Mouse (Mus musculus) kidney, embryonic 16.5 days (tissue): ENCODE data around the gene Mpp3. TPM values are rescaled to one million over a fixed set of nuclear protein-coding genes. Genes with fewer than 3 reads are reported as not detected.
A peak's percentile ranks its signal among the peaks of the same experiment; 100 is the strongest.

Experiments
- ATAC-seq: fragments of 200-750 bp; cut with Nextera tagmentation; 2 replicates; pipeline ENCODE4 v1.8.0; 2017; ENCODE audit warnings: moderate TSS enrichment; ENCODE audit not compliant: low FRiP score, low TSS enrichment
- H3K27ac ChIP-seq: fragments of 300-500 bp; sonication (generic); 2 replicates; pipeline ENCODE4 v1.5.1; 2014; ENCODE audit warnings: low read length
- H3K27me3 ChIP-seq: fragments of 300-500 bp; sonication (generic); 2 replicates; pipeline ENCODE4 v1.6.1; 2014; ENCODE audit warnings: low read length, control low read depth, mixed read lengths; ENCODE audit not compliant: insufficient read depth
- H3K36me3 ChIP-seq: fragments of 300-500 bp; sonication (generic); 2 replicates; pipeline ENCODE4 v1.6.1; 2014; ENCODE audit warnings: low read length, control low read depth, mixed read lengths; ENCODE audit not compliant: insufficient read depth
- H3K4me1 ChIP-seq: fragments of 300-500 bp; sonication (generic); 2 replicates; pipeline ENCODE4 v1.6.1; 2014; ENCODE audit warnings: low read length, control low read depth, mixed read lengths; ENCODE audit not compliant: insufficient read depth
- H3K4me2 ChIP-seq: fragments of 300-500 bp; sonication (generic); replicated peaks from 2 replicates; pipeline ENCODE4 v1.6.1; 2014; ENCODE audit warnings: low read depth, low read length
- H3K4me3 ChIP-seq: fragments of 300-500 bp; sonication (generic); 2 replicates; pipeline ENCODE4 v1.5.1; 2014; ENCODE audit warnings: mild to moderate bottlenecking, low read length
- H3K9ac ChIP-seq: fragments of 300-500 bp; sonication (generic); replicated peaks from 2 replicates; pipeline ENCODE4 v1.6.1; 2014; ENCODE audit warnings: low read length
- H3K9me3 ChIP-seq: fragments of 300-500 bp; sonication (generic); 2 replicates; pipeline ENCODE4 v1.6.1; 2016; ENCODE audit warnings: low read length, control low read depth
- WGBS: fragments of 180-500 bp; shearing (Covaris S2); extraction: QIAGEN DNeasy Blood & Tissue Kit; methylation state at CpG from one replicate; pipeline ENCODE4 v1.1.7; 2014; 5-methylcytosine and 5-hydroxymethylcytosine counted together
- polyA plus RNA-seq: library from polyadenylated mRNA; unstranded; fragments of >200 nt; fragmentation: Nextera tagmentation; extraction: Ambion mirVana; gene quantifications from 2 replicates; pipeline ENCODE4 v1.2.1, GENCODE M21; 2015

Gene Mpp3
- polyA plus RNA-seq, 1 experiment from 2014 or later = 7.2 TPM

- Histone ChIP-seq H3K9me3 (no peaks in the 10 kb centered on the region), H3K27ac (no peak overlapping the region), H3K27me3 (no peaks in the 10 kb centered on the region), H3K9ac (no peak overlapping the region), H3K4me2 (no peak overlapping the region), H3K36me3 (peaks cover 4% of the 10 kb centered on the region; the same call in 1 of the 2 replicates), H3K4me3 (no peak overlapping the region), H3K4me1 (peaks cover 16% of the 10 kb centered on the region)
- 28% methylated on average over 9 of the region's 9 CpGs for WGBS
- ATAC-seq = no peak
Measured at GRCm38 (mm10) chr11:102053847-102054246, 25.6 kb upstream of the Mpp3 start.

GRCm38 (mm10) chr11:102053183-102053582, 24.9 kb upstream of the Mpp3 start:
- no peaks in the 10 kb centered on the region for H3K36me3 ChIP-seq
- no peaks in the 10 kb centered on the region for H3K9me3 ChIP-seq
- H3K9ac ChIP-seq = no peak overlapping the region
- no peaks in the 10 kb centered on the region for H3K27me3 ChIP-seq
- 36% methylated on average over 7 of the region's 7 CpGs for WGBS
- H3K27ac ChIP-seq = no peak overlapping the region
- H3K4me3 ChIP-seq = no peak overlapping the region
- no peak for ATAC-seq
- no peak overlapping the region for H3K4me2 ChIP-seq
- H3K4me1 ChIP-seq = peaks cover 16% of the 10 kb centered on the region

- H3K9me3 ChIP-seq = no peaks in the 10 kb centered on the region
- no peak for ATAC-seq
- no peaks in the 10 kb centered on the region for H3K36me3 ChIP-seq
- H3K9ac ChIP-seq = no peak overlapping the region
- peaks cover 16% of the 10 kb centered on the region for H3K4me1 ChIP-seq
- H3K27ac ChIP-seq = peak overlapping the region; percentile 17; the same call in 1 of the 2 replicates
- no peak overlapping the region for H3K4me2 ChIP-seq
- H3K27me3 ChIP-seq = no peaks in the 10 kb centered on the region
- no peak overlapping the region for H3K4me3 ChIP-seq
- 81% methylated on average over 12 of the region's 12 CpGs for WGBS
Measured at GRCm38 (mm10) chr11:102052697-102053096, 24.4 kb upstream of the Mpp3 start.

GRCm38 (mm10) chr11:102051954-102052353, 23.7 kb upstream of the Mpp3 start:
- Histone ChIP-seq H3K36me3 (no peaks in the 10 kb centered on the region), H3K4me3 (no peak overlapping the region), H3K9ac (no peak overlapping the region), H3K4me1 (peaks cover 16% of the 10 kb centered on the region), H3K4me2 (no peak overlapping the region), H3K27ac (peak overlapping the region; percentile 17; the same call in 1 of the 2 replicates), H3K27me3 (no peaks in the 10 kb centered on the region), H3K9me3 (no peaks in the 10 kb centered on the region)
- WGBS = 51% methylated on average over 4 of the region's 4 CpGs
- ATAC-seq = no peak

GRCm38 (mm10) chr11:102051541-102051940, 23.3 kb upstream of the Mpp3 start:
- no peaks in the 10 kb centered on the region for H3K27me3 ChIP-seq
- ATAC-seq = no peak
- no peak overlapping the region for H3K4me3 ChIP-seq
- no peaks in the 10 kb centered on the region for H3K9me3 ChIP-seq
- peak overlapping the region; percentile 17; the same call in 1 of the 2 replicates for H3K27ac ChIP-seq
- H3K9ac ChIP-seq = no peak overlapping the region
- H3K4me1 ChIP-seq = peaks cover 16% of the 10 kb centered on the region
- no peak overlapping the region for H3K4me2 ChIP-seq
- H3K36me3 ChIP-seq = no peaks in the 10 kb centered on the region
- 51% methylated on average over 4 of the region's 4 CpGs for WGBS

GRCm38 (mm10) chr11:102049875-102050482, 21.7 kb upstream of the Mpp3 start:
- no peak for ATAC-seq

GRCm38 (mm10) chr11:102046607-102047006, 18.3 kb upstream of the Mpp3 start:
- peaks cover 9% of the 10 kb centered on the region; the same call in 1 of the 2 replicates for H3K9me3 ChIP-seq
- H3K9ac ChIP-seq = no peak overlapping the region
- 81% methylated on average over 9 of the region's 9 CpGs for WGBS
- H3K4me3 ChIP-seq = no peak overlapping the region
- no peak for ATAC-seq
- no peaks in the 10 kb centered on the region for H3K27me3 ChIP-seq
- H3K36me3 ChIP-seq = no peaks in the 10 kb centered on the region
- H3K4me2 ChIP-seq = no peak overlapping the region
- no peaks in the 10 kb centered on the region for H3K4me1 ChIP-seq
- no peak overlapping the region for H3K27ac ChIP-seq

More at GRCm38 (mm10) chr11:102049875-102050482, 21.7 kb upstream of the Mpp3 start:
- no peak overlapping the region for H3K27ac ChIP-seq
- H3K36me3 ChIP-seq = no peaks in the 10 kb centered on the region
- no peak overlapping the region for H3K4me2 ChIP-seq
- peaks cover 9% of the 10 kb centered on the region; the same call in 1 of the 2 replicates for H3K9me3 ChIP-seq
- no peak overlapping the region for H3K4me3 ChIP-seq
- H3K4me1 ChIP-seq = peaks cover 16% of the 10 kb centered on the region
- H3K27me3 ChIP-seq = no peaks in the 10 kb centered on the region
- 56% methylated on average over 14 of the region's 14 CpGs for WGBS
- no peak overlapping the region for H3K9ac ChIP-seq

GRCm38 (mm10) chr11:102044691-102045212, 16.5 kb upstream of the Mpp3 start:
- 69% methylated on average over 7 of the region's 7 CpGs for WGBS
- H3K4me3 ChIP-seq = no peak overlapping the region
- peaks cover 2% of the 10 kb centered on the region; the same call in 1 of the 2 replicates for H3K4me1 ChIP-seq
- no peak overlapping the region for H3K9ac ChIP-seq
- peaks cover 11% of the 10 kb centered on the region; the same call in 1 of the 2 replicates for H3K9me3 ChIP-seq
- H3K36me3 ChIP-seq = no peaks in the 10 kb centered on the region
- no peaks in the 10 kb centered on the region for H3K27me3 ChIP-seq
- no peak overlapping the region for H3K4me2 ChIP-seq
- no peak for ATAC-seq
- H3K27ac ChIP-seq = no peak overlapping the region

GRCm38 (mm10) chr11:102043381-102043780, 15.1 kb upstream of the Mpp3 start:
- Histone ChIP-seq H3K4me2 (no peak overlapping the region), H3K9ac (no peak overlapping the region), H3K9me3 (peaks cover 11% of the 10 kb centered on the region; the same call in 1 of the 2 replicates), H3K4me1 (peaks cover 4% of the 10 kb centered on the region; the same call in 1 of the 2 replicates), H3K27ac (no peak overlapping the region), H3K4me3 (no peak overlapping the region), H3K36me3 (no peaks in the 10 kb centered on the region), H3K27me3 (no peaks in the 10 kb centered on the region)
- 86% methylated on average over 6 of the region's 6 CpGs for WGBS
- ATAC-seq = no peak

- Histone ChIP-seq H3K9me3 (peaks cover 11% of the 10 kb centered on the region; the same call in 1 of the 2 replicates), H3K36me3 (no peaks in the 10 kb centered on the region), H3K4me2 (no peak overlapping the region), H3K9ac (no peak overlapping the region), H3K4me1 (peaks cover 4% of the 10 kb centered on the region; the same call in 1 of the 2 replicates), H3K4me3 (no peak overlapping the region), H3K27ac (no peak overlapping the region), H3K27me3 (no peaks in the 10 kb centered on the region)
- no peak for ATAC-seq
- WGBS = 90% methylated on average over 13 of the region's 14 CpGs
Measured at GRCm38 (mm10) chr11:102042971-102043370, 14.7 kb upstream of the Mpp3 start.
